Mouse (Mus musculus) stomach, embryonic 15.5 days (tissue): ENCODE measurements around the gene Pafah1b3. TPM values are rescaled to one million over a fixed set of nuclear protein-coding genes. Genes with fewer than 3 reads are reported as not detected.
"Not testable (repeated sequence)": the region's sequence is repeated elsewhere in the genome, so short reads cannot be mapped to it uniquely, and the experiment has no call there.

Experiments
- ATAC-seq: fragments of 200-750 bp; cut with Nextera tagmentation; 2 replicates; pipeline ENCODE4 v1.8.0; 2017; ENCODE audit warnings: low read depth, moderate number of reproducible peaks, moderate TSS enrichment; ENCODE audit not compliant: insufficient read depth, low FRiP score
- H3K27ac ChIP-seq: fragments of 300-500 bp; sonication (generic); 2 replicates; pipeline ENCODE4 v1.5.1; 2015; ENCODE audit warnings: mild to moderate bottlenecking, inconsistent platforms
- H3K27me3 ChIP-seq: fragments of 300-500 bp; sonication (generic); replicated peaks from 2 replicates; pipeline ENCODE4 v1.6.1; 2015; ENCODE audit warnings: inconsistent platforms
- H3K36me3 ChIP-seq: fragments of 300-500 bp; sonication (generic); 2 replicates; pipeline ENCODE4 v1.6.1; 2015; ENCODE audit warnings: inconsistent platforms
- H3K4me1 ChIP-seq: fragments of 300-500 bp; sonication (generic); 2 replicates; pipeline ENCODE4 v1.6.1; 2015; ENCODE audit warnings: inconsistent platforms
- H3K4me2 ChIP-seq: fragments of 300-500 bp; sonication (generic); 2 replicates; pipeline ENCODE4 v1.6.1; 2015; ENCODE audit warnings: mild to moderate bottlenecking, inconsistent platforms
- H3K4me3 ChIP-seq: fragments of 300-500 bp; sonication (generic); replicated peaks from 2 replicates; pipeline ENCODE4 v1.5.1; 2015; ENCODE audit warnings: inconsistent platforms
- H3K9ac ChIP-seq: fragments of 300-500 bp; sonication (generic); 2 replicates; pipeline ENCODE4 v1.6.1; 2015; ENCODE audit warnings: inconsistent platforms
- H3K9me3 ChIP-seq: fragments of 300-500 bp; sonication (generic); 2 replicates; pipeline ENCODE4 v1.6.1; 2016; ENCODE audit warnings: inconsistent platforms
- WGBS: fragments of 180-500 bp; shearing (Covaris S2); methylation state at CpG from one replicate; pipeline ENCODE4 v1.1.7; 2015; 5-methylcytosine and 5-hydroxymethylcytosine counted together
- polyA plus RNA-seq: library from polyadenylated mRNA; unstranded; fragments of >200 nt; fragmentation: Nextera tagmentation; extraction: Ambion mirVana; gene quantifications from 2 replicates; pipeline ENCODE4 v1.2.1, GENCODE M21; 2015

The Pafah1b3 gene
- polyA plus RNA-seq, 1 experiment from 2014 or later, result 201 TPM

DNA sequence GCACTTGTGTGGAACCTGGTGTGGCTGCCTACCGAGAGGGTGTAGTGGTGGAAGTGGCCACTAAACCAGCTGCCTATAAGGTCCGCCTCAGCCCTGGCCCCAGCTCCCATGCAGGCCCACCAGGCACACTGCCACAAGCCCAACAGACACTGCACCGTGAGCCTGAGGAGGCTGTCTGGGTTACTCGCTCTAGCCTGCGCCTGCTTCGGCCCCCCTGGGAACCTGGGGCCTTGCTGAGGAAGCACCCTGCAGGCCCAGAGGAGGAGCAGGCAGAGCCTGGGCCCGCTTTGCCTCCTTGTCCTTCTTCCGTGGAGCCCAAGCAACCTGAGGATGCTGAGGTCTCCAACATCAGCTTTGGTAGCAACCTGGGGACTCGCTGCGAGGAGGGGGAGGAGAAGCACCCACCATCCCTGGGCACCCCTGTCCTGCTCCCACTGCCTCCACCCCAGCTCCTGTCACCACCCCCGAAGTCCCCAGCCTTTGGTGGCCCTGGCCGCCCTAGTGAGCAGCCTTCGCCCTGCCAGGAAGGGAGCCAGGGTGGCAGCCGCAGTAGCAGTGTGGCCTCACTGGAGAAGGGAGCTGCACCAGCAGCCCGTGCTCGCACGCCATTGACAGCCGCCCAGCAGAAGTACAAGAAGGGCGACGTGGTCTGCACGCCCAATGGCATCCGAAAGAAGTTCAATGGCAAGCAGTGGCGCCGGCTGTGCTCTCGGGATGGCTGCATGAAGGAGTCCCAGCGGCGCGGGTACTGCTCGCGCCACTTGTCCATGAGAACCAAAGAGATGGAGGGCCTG, 25.9 kb downstream of the Pafah1b3 start:
- ATAC-seq, result no peak
- Histone ChIP-seq H3K9ac (no peak overlapping the region), H3K4me2 (no peak overlapping the region), H3K4me1 (peaks cover 55% of the 10 kb centered on the region), H3K36me3 (peaks cover 19% of the 10 kb centered on the region), H3K27me3 (no peaks in the 10 kb centered on the region), H3K4me3 (no peak overlapping the region), H3K9me3 (no peaks in the 10 kb centered on the region), H3K27ac (no peak overlapping the region)
- 90% methylated on average over 28 of the region's 30 CpGs for WGBS

DNA sequence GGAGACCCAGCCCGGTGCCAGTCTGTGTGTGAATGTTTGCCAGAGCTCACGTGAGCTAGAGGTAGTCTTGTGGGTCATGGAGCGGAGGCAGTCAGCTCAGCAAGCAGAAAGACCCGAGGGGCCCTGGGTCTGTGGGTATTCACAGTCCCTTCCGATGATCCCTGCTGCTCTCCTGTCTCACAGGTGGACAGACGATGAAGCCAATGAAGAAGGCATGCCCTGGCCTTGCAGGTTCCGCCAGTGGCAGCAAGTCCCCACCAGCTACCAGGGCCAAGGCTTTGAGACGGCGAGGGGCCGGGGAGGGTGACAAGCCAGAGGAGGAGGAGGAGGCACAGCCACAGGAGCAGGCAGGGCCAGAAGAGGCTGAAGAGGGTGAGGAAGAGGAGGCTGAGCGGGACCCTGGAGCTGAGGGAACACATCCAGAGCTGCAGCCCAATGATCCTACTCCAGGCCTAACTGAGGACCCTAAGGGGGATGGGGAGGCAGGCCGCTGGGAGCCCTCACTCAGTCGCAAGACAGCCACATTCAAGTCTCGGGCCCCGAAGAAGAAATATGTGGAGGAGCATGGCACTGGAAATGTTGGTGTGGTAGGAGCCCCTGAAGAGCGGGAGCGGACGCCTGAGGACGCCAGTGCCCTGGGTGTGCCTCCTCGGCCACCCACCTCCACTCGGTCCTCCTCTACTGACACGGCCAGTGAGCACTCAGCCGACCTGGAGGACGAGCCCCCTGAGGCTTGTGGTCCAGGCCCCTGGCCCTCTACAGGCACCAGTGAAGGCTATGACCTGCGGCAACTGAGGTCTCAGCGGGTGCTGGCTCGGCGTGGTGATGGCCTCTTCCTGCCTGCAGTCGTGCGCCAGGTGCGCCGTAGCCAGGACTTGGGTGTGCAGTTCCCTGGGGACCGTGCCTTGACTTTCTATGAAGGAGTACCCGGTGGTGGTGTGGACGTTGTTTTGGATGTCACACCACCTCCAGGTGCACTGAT, 26.8 kb downstream of the Pafah1b3 start:
- Histone ChIP-seq H3K27ac (no peak overlapping the region), H3K4me1 (peaks cover 52% of the 10 kb centered on the region), H3K4me2 (no peak overlapping the region), H3K4me3 (no peak overlapping the region), H3K9me3 (no peaks in the 10 kb centered on the region), H3K27me3 (no peaks in the 10 kb centered on the region), H3K36me3 (peaks cover 19% of the 10 kb centered on the region), H3K9ac (no peak overlapping the region)
- ATAC-seq, result no peak
- WGBS, result 88% methylated on average over 35 of the region's 35 CpGs

DNA sequence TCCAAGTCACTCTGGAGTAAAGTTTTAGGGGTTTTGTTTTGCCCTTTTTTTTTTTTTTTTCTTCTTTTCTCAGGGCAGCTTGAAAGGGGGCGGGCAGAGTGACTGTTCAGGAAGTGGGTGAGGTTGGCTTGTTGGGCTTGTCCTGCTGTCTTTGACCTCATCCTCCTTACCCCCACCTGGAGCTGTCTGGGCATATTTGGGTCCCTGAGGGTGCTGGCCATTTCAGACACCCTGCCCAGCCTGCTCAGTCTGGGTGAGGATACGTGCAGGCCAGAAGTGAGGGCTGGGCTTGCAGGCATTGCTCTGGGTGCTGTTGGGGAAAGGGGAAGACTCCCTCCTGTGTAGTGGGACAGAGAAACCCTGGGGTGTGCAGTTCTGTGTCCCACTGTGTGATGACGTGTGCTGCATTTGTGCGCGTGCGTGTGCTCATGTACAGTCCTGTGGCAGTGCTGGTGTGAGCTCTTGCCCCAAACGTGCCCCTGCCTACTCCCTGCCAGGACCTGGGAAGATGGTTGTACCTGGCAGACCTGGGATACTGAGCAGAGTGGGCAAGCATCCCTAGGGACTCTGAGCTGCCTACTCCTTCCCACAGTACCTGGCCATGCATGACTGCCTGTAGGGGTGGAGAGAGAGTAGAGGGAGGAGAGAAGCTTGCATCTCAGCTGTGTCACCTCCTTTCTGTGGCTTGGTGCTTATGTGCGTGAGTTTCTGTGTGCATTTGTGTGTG, 28.1 kb downstream of the Pafah1b3 start:
- 80% methylated on average over 8 of the region's 8 CpGs for WGBS
- Histone ChIP-seq H3K4me2 (peak overlapping the region; percentile 82), H3K9me3 (no peaks in the 10 kb centered on the region), H3K4me1 (peaks cover 39% of the 10 kb centered on the region), H3K27me3 (no peaks in the 10 kb centered on the region), H3K9ac (peak overlapping the region; percentile 55; the same call in 1 of the 2 replicates), H3K36me3 (peaks cover 19% of the 10 kb centered on the region), H3K27ac (peak overlapping the region; percentile 84; the same call in 1 of the 2 replicates), H3K4me3 (peak overlapping the region; percentile 74)
- no peak for ATAC-seq

DNA sequence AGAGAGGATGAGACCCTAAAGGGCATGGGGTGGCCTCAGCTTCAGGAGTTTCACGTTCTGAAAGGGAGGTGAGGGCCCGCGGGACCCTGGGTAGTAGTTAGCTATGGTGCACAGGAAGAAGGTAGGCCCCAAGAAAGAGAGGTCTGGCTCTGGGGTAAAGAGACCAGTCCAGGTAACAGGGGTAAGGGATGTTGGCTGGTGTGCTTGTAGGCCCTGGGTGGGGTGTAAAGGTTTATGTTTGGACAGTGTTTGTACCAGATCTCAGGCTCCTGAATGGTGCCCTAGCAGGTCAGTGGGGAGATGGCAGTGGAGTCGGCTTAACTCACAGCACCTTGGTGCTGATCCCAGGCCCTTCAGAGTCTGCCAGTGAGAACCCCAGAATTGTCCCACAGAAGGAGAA, 28.8 kb downstream of the Pafah1b3 start:
- ATAC-seq, result no peak
- H3K36me3 ChIP-seq, result peaks cover 19% of the 10 kb centered on the region
- H3K4me3 ChIP-seq, result peak overlapping the region; percentile 74
- H3K27ac ChIP-seq, result peak overlapping the region; percentile 84
- H3K27me3 ChIP-seq, result no peaks in the 10 kb centered on the region
- peak overlapping the region; percentile 55 for H3K9ac ChIP-seq
- WGBS, result 34% methylated on average over 4 of the region's 4 CpGs
- peak overlapping the region; percentile 82 for H3K4me2 ChIP-seq
- H3K9me3 ChIP-seq, result no peaks in the 10 kb centered on the region
- peaks cover 32% of the 10 kb centered on the region for H3K4me1 ChIP-seq

DNA sequence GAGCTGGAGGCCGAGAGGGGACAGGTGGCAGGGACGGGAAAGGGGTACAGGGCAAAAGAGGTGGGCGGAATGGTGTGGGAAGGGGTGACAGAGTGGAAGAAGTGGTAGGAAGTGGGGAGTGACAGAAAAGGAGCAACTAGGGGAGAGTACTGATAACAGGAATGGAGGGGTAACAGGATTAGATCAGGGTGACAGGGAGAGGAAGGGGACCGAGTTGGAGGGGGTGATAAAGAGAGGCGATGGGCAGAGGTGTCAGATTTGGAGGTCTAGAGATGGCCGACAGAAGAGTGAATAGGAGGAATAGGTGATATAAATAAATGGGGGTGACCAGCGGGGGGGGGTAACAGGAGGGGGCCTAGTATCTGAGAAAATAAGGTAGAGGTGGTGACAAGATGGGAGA, 29.2 kb downstream of the Pafah1b3 start:
- H3K4me2 ChIP-seq, result peak overlapping the region; percentile 82
- peaks cover 31% of the 10 kb centered on the region for H3K4me1 ChIP-seq
- no peaks in the 10 kb centered on the region for H3K9me3 ChIP-seq
- no peaks in the 10 kb centered on the region for H3K27me3 ChIP-seq
- peak overlapping the region; percentile 84 for H3K27ac ChIP-seq
- WGBS, result 1% methylated on average over 7 of the region's 7 CpGs
- peak overlapping the region; percentile 55 for H3K9ac ChIP-seq
- peak overlapping the region; percentile 74 for H3K4me3 ChIP-seq
- ATAC-seq, result no peak
- H3K36me3 ChIP-seq, result peaks cover 15% of the 10 kb centered on the region

DNA sequence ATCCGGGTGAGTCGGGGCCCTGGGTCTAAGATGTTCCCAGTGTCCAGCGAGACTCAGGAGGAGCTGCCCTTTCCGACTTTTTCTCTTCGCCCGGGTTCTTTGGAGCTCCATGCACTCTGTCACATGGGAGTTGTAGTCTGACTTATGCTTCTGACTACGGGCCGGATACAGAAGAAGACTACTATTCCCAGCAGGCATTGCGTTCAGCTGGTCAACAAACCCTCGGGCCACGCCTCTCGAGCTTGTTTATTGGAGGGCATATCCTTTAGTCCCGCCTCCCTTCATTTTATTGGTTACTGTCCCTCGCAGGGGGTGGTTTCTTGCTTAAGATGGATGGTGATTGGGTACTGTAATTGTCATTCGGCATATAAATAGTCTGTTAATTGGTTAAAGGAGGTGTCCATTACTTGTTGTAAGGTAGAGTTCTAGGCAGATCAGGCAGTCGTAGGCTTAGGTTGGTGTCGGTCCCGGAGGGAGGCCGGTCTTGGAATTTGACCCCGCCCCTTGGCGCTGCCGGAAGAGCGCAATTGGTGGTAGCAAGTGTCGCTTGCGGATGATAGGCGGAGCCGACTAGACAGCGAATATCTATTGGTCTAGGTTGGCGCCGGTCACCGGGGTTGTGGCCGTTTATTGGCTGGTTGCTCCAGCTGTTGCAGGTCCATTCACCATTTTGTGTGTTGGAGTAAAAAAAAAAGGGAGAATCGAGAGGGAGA, 29.9 kb downstream of the Pafah1b3 start:
- Histone ChIP-seq H3K27ac (peak overlapping the region; percentile 91), H3K27me3 (no peaks in the 10 kb centered on the region), H3K9ac (peak overlapping the region; percentile 55; the same call in 1 of the 2 replicates), H3K4me3 (peak overlapping the region; percentile 74), H3K9me3 (no peaks in the 10 kb centered on the region), H3K36me3 (peaks cover 8% of the 10 kb centered on the region), H3K4me1 (peaks cover 26% of the 10 kb centered on the region), H3K4me2 (peak overlapping the region; percentile 82)
- peak; percentile 95 for ATAC-seq
- under 1% methylated on average over 33 of the region's 33 CpGs for WGBS

DNA sequence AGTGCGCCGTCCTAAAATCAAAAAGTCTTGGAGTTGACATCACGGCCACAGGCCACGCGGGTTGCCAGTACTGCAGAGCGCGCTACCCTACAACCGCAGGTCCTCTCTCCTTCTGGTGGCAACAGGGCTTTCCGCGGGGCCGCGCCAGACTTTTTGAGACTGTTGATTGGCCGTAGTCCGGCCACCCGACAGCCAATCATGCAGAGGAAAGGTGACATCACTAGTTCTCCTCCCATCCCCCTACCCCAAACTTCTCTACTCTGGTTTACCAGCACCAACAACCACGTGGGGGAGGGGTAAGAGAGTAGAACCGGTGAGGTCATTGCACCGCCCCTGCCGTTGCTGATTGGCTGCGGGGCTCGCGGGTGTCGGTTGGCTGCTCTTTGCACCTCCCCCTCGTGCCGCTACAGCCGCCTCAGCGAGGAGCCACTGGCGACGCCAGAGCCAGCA, 30.5 kb downstream of the Pafah1b3 start, which contains the start of gene Cic:
Gene Cic, plus strand, starts transcription at position 404 of the 450 bp plus-strand sequence.
- peaks cover 3% of the 10 kb centered on the region; the same call in 1 of the 2 replicates for H3K36me3 ChIP-seq
- peaks cover 26% of the 10 kb centered on the region for H3K4me1 ChIP-seq
- no peaks in the 10 kb centered on the region for H3K27me3 ChIP-seq
- peak within 1 kb of the TSS; percentile 82 for H3K4me2 ChIP-seq
- no peaks in the 10 kb centered on the region for H3K9me3 ChIP-seq
- H3K4me3 ChIP-seq, result peak within 1 kb of the TSS; percentile 74
- H3K27ac ChIP-seq, result peak within 1 kb of the TSS; percentile 91
- WGBS, result under 1% methylated on average over 29 of the region's 29 CpGs
- peak within 1 kb of the TSS; percentile 55 for H3K9ac ChIP-seq
- ATAC-seq, result peak; percentile 82

DNA sequence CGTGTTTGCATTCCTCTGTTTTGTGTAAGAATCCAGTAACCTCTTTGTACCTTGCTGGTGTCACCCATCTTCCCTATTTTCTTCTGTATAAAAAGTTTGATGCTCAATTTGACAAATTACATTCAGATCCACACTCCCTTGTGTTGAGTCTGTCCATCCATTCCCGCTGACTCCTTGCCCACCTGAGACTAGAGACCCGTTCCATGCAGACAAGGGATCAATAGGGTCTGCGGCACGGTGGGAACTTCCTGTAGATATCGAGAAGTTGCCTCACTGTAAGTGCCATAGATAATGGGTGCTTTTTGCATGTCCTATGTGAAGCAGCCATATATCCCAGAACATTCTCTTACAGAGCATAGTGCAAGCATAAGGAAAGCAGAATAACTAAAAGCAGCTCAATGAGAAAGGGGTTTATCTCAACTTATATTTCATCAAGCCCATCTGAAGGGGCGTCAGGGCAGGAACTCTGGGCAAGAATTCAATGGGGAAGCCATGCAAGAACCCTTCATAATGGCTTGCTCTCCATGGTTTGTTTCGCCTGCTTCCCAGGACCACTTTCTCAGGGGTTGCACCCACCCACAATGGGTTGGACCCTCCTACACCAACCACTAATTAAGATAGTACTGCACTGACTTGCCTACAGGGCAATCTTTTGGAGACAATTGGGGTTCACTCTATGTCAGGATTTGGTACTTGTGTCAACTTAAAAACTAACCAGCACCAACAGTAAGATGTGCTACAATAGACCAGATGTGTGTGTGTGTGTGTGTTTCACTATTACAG, 31.4 kb downstream of the Pafah1b3 start:
- H3K27me3 ChIP-seq, result no peaks in the 10 kb centered on the region
- no peaks in the 10 kb centered on the region for H3K9me3 ChIP-seq
- ATAC-seq, result no peak
- H3K4me2 ChIP-seq, result peak overlapping the region; percentile 72; the same call in 1 of the 2 replicates
- WGBS, result 82% methylated on average over 8 of the region's 8 CpGs
- no peaks in the 10 kb centered on the region for H3K36me3 ChIP-seq
- H3K4me1 ChIP-seq, result peaks cover 26% of the 10 kb centered on the region
- H3K9ac ChIP-seq, result no peak overlapping the region
- H3K4me3 ChIP-seq, result no peak overlapping the region; the same call in 1 of the 2 replicates
- H3K27ac ChIP-seq, result no peak overlapping the region

DNA sequence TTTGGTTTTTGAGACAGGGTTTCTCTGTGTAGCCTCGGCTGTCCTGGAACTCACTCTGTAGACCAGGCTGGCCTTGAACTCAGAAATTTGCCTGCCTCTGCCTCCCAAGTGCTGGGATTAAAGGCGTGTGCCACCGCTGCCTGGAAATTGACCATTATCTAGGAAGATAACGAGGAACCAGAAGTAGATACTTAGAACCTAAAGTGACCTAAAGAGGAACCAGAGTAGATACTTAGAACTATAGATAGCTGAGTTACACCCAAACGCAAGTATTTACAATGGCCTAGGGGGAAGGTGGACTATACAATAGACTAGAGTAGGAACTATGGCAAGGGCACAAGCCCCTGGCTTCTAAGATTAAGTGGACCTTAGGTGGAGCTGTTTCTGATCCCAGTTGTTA, 32.0 kb downstream of the Pafah1b3 start:
- not testable (repeated sequence) for ATAC-seq, H3K9ac ChIP-seq, H3K36me3 ChIP-seq, H3K27ac ChIP-seq, H3K9me3 ChIP-seq, H3K27me3 ChIP-seq, H3K4me2 ChIP-seq, H3K4me3 ChIP-seq
- WGBS, result 84% methylated on average over 5 of the region's 5 CpGs
- peaks cover 26% of the 10 kb centered on the region for H3K4me1 ChIP-seq
